Mouse (Mus musculus) heart, adult 11 months (tissue): ENCODE results near the gene Paqr6.
"Not testable (repeated sequence)": the region's sequence is repeated elsewhere in the genome, so short reads cannot be mapped to it uniquely, and the experiment has no call there.

Experiments
- DNase-seq: peaks from one replicate; pipeline ENCODE4 v3.0.0; 2022

Paqr6 gene

GRCm38 (mm10) chr3:88366830-88367428 is 2.5 kb downstream of the Paqr6 start:
- DNase-seq: peak; percentile 92

GRCm38 (mm10) chr3:88367517-88367916 is 3.1 kb downstream of the Paqr6 start:
- not testable (repeated sequence) for DNase-seq

- not testable (repeated sequence) for DNase-seq
Measured at GRCm38 (mm10) chr3:88368511-88368910, 4.1 kb downstream of the Paqr6 start.

- DNase-seq: not testable (repeated sequence)
Measured at GRCm38 (mm10) chr3:88372643-88373042, 8.3 kb downstream of the Paqr6 start, which contains the start of gene Bglap3. Gene Bglap3, minus strand, starts transcription at chr3:88372743.

GRCm38 (mm10) chr3:88375750-88376626 is 11.6 kb downstream of the Paqr6 start:
- not testable (repeated sequence) for DNase-seq

- not testable (repeated sequence) for DNase-seq
Measured at GRCm38 (mm10) chr3:88376644-88377043, 12.3 kb downstream of the Paqr6 start.

- DNase-seq: not testable (repeated sequence)
Measured at GRCm38 (mm10) chr3:88378599-88378998, 14.2 kb downstream of the Paqr6 start, which contains the start of gene Bglap2. Gene Bglap2, minus strand, starts transcription at chr3:88378699.

GRCm38 (mm10) chr3:88381389-88382315 is 17.3 kb downstream of the Paqr6 start:
- not testable (repeated sequence) for DNase-seq

GRCm38 (mm10) chr3:88382383-88382782 is 18.0 kb downstream of the Paqr6 start:
- DNase-seq: not testable (repeated sequence)

GRCm38 (mm10) chr3:88384364-88384763 is 20.0 kb downstream of the Paqr6 start, which contains the start of gene Bglap:
Gene Bglap, minus strand, starts transcription at chr3:88384464.
- no peak for DNase-seq

GRCm38 (mm10) chr3:88393776-88394375 is 29.5 kb downstream of the Paqr6 start:
- DNase-seq: no peak

- peak; percentile 86 for DNase-seq
Measured at GRCm38 (mm10) chr3:88395288-88395687, 30.9 kb downstream of the Paqr6 start.

GRCm38 (mm10) chr3:88395742-88396141 is 31.4 kb downstream of the Paqr6 start:
- no peak for DNase-seq

- DNase-seq: peak; percentile 2
Measured at GRCm38 (mm10) chr3:88398666-88399065, 34.3 kb downstream of the Paqr6 start.

GRCm38 (mm10) chr3:88403522-88404230 is 39.3 kb downstream of the Paqr6 start:
- DNase-seq: peak; percentile 64

GRCm38 (mm10) chr3:88407090-88407489 is 42.7 kb downstream of the Paqr6 start:
- peak; percentile 95 for DNase-seq

GRCm38 (mm10) chr3:88407529-88407928 is 43.1 kb downstream of the Paqr6 start:
- peak; percentile 90 for DNase-seq

- peak; percentile 91 for DNase-seq
Measured at GRCm38 (mm10) chr3:88408953-88409352, 44.6 kb downstream of the Paqr6 start.

- DNase-seq: peak; percentile 100
Measured at GRCm38 (mm10) chr3:88409741-88410644, 45.6 kb downstream of the Paqr6 start, which contains the start of gene Pmf1. Gene Pmf1, minus strand, starts transcription at chr3:88410331.

GRCm38 (mm10) chr3:88410645-88411031 is 46.3 kb downstream of the Paqr6 start:
- peak; percentile 93 for DNase-seq
